Mouse (Mus musculus): Measurements from ENCODE around the gene Tubb4b. TPM values are rescaled to one million over a fixed set of nuclear protein-coding genes. Genes with fewer than 3 reads are reported as not detected.

Gene Tubb4b
- polyA plus RNA-seq, 1 experiment from 2014 or later, result 501 TPM

- H3K27me3 ChIP-seq, result peaks cover 38% of the 10 kb centered on the region
- WGBS, result 22% methylated on average over 55 of the region's 55 CpGs
- no peaks in the 10 kb centered on the region for H3K9me3 ChIP-seq
- H3K9ac ChIP-seq, result no peak overlapping the region
- peaks cover 25% of the 10 kb centered on the region for H3K36me3 ChIP-seq (replicated peaks)
- H3K27ac ChIP-seq, result no peak overlapping the region
- H3K4me1 ChIP-seq, result peaks cover 10% of the 10 kb centered on the region
- ATAC-seq (ENCODE audit: low FRiP score), result no peak
- H3K4me3 ChIP-seq (replicated peaks), result no peak overlapping the region
- peak overlapping the region; percentile 25 for H3K4me2 ChIP-seq
Measured at GRCm38 (mm10) chr2:25195211-25196156, 29.0 kb downstream of the Tubb4b start.

- 89% methylated on average over 17 of the region's 17 CpGs for WGBS
- Histone ChIP-seq H3K4me2 (no peak overlapping the region), H3K9ac (no peak overlapping the region), H3K9me3 (no peaks in the 10 kb centered on the region), H3K4me3 (replicated peaks) (no peak overlapping the region), H3K4me1 (peaks cover 10% of the 10 kb centered on the region), H3K27me3 (peaks cover 38% of the 10 kb centered on the region), H3K36me3 (replicated peaks) (peaks cover 17% of the 10 kb centered on the region), H3K27ac (no peak overlapping the region)
- no peak for ATAC-seq (ENCODE audit: low FRiP score)
Measured at GRCm38 (mm10) chr2:25194486-25195171, 29.9 kb downstream of the Tubb4b start.

- Histone ChIP-seq H3K4me1 (peaks cover 10% of the 10 kb centered on the region), H3K27me3 (peaks cover 38% of the 10 kb centered on the region), H3K9ac (no peak overlapping the region), H3K27ac (no peak overlapping the region), H3K36me3 (replicated peaks) (peaks cover 11% of the 10 kb centered on the region), H3K4me2 (no peak overlapping the region), H3K9me3 (no peaks in the 10 kb centered on the region), H3K4me3 (replicated peaks) (no peak overlapping the region)
- 82% methylated on average over 5 of the region's 5 CpGs for WGBS
- no peak for ATAC-seq (ENCODE audit: low FRiP score)
Measured at GRCm38 (mm10) chr2:25194006-25194405, 30.5 kb downstream of the Tubb4b start.

GRCm38 (mm10) chr2:25193330-25193770, 31.2 kb downstream of the Tubb4b start:
- ATAC-seq (ENCODE audit: low FRiP score), result peak; percentile 78
- H3K4me3 ChIP-seq (replicated peaks), result no peak overlapping the region
- H3K4me1 ChIP-seq, result peaks cover 10% of the 10 kb centered on the region
- H3K4me2 ChIP-seq, result no peak overlapping the region
- H3K27ac ChIP-seq, result no peak overlapping the region
- peak overlapping the region; percentile 12; the same call in 1 of the 2 replicates for H3K9ac ChIP-seq
- H3K27me3 ChIP-seq, result peaks cover 38% of the 10 kb centered on the region
- no peaks in the 10 kb centered on the region for H3K9me3 ChIP-seq
- peaks cover 5% of the 10 kb centered on the region; the same call in 1 of the 2 replicates for H3K36me3 ChIP-seq (replicated peaks)
- WGBS, result 7% methylated on average over 6 of the region's 6 CpGs

GRCm38 (mm10) chr2:25187841-25188240, 36.7 kb downstream of the Tubb4b start:
- Histone ChIP-seq H3K9me3 (no peaks in the 10 kb centered on the region), H3K9ac (no peak overlapping the region), H3K27me3 (no peaks in the 10 kb centered on the region), H3K36me3 (replicated peaks) (peaks cover 16% of the 10 kb centered on the region), H3K4me3 (replicated peaks) (no peak overlapping the region), H3K4me2 (no peak overlapping the region), H3K4me1 (peaks cover 41% of the 10 kb centered on the region), H3K27ac (no peak overlapping the region)
- 85% methylated on average over 6 of the region's 6 CpGs for WGBS
- no peak for ATAC-seq (ENCODE audit: low FRiP score)

- no peaks in the 10 kb centered on the region for H3K9me3 ChIP-seq
- 31% methylated on average over 5 of the region's 5 CpGs for WGBS
- H3K36me3 ChIP-seq (replicated peaks), result peaks cover 16% of the 10 kb centered on the region
- peak overlapping the region; percentile 98 for H3K27ac ChIP-seq
- no peak for ATAC-seq (ENCODE audit: low FRiP score)
- peak overlapping the region; percentile 47 for H3K4me3 ChIP-seq (replicated peaks)
- H3K4me2 ChIP-seq, result peak overlapping the region; percentile 80
- H3K4me1 ChIP-seq, result peaks cover 45% of the 10 kb centered on the region
- no peaks in the 10 kb centered on the region for H3K27me3 ChIP-seq
- no peak overlapping the region; the same call in 1 of the 2 replicates for H3K9ac ChIP-seq
Measured at GRCm38 (mm10) chr2:25186575-25186930, 37.9 kb downstream of the Tubb4b start.

- WGBS, result 2% methylated on average over 61 of the region's 64 CpGs
- peaks cover 45% of the 10 kb centered on the region for H3K4me1 ChIP-seq
Measured at GRCm38 (mm10) chr2:25185625-25186574, 38.6 kb downstream of the Tubb4b start.

GRCm38 (mm10) chr2:25184496-25184895, 40.0 kb downstream of the Tubb4b start:
- Histone ChIP-seq H3K9me3 (no peaks in the 10 kb centered on the region), H3K4me3 (replicated peaks) (no peak overlapping the region; the same call in 1 of the 2 replicates), H3K36me3 (replicated peaks) (peaks cover 16% of the 10 kb centered on the region), H3K4me1 (peaks cover 55% of the 10 kb centered on the region), H3K27me3 (no peaks in the 10 kb centered on the region), H3K9ac (no peak overlapping the region), H3K27ac (peak overlapping the region; percentile 98), H3K4me2 (peak overlapping the region; percentile 80)
- WGBS, result 89% methylated on average over 7 of the region's 7 CpGs
- no peak for ATAC-seq (ENCODE audit: low FRiP score)

More at GRCm38 (mm10) chr2:25185625-25186574, 38.6 kb downstream of the Tubb4b start:
- H3K4me3 ChIP-seq (replicated peaks), result peak overlapping the region; percentile 47
- peaks cover 16% of the 10 kb centered on the region for H3K36me3 ChIP-seq (replicated peaks)
- peak overlapping the region; percentile 98 for H3K27ac ChIP-seq
- H3K9me3 ChIP-seq, result no peaks in the 10 kb centered on the region
- no peaks in the 10 kb centered on the region for H3K27me3 ChIP-seq
- peak; percentile 83 for ATAC-seq (ENCODE audit: low FRiP score)
- peak overlapping the region; percentile 69 for H3K9ac ChIP-seq
- H3K4me2 ChIP-seq, result peak overlapping the region; percentile 80

- peak overlapping the region; percentile 86 for H3K4me3 ChIP-seq (replicated peaks)
- no peak for ATAC-seq (ENCODE audit: low FRiP score)
- H3K36me3 ChIP-seq (replicated peaks), result peaks cover 16% of the 10 kb centered on the region
- 55% methylated on average over 2 of the region's 2 CpGs for WGBS
- peaks cover 65% of the 10 kb centered on the region for H3K4me1 ChIP-seq
- H3K9ac ChIP-seq, result 0 out of 2 replicates have a peak overlapping the region, but pooled peaks have one; percentile 90
- H3K4me2 ChIP-seq, result peak overlapping the region; percentile 72
- H3K27me3 ChIP-seq, result no peaks in the 10 kb centered on the region
- no peaks in the 10 kb centered on the region for H3K9me3 ChIP-seq
- H3K27ac ChIP-seq, result peak overlapping the region; percentile 98
Measured at GRCm38 (mm10) chr2:25183336-25183735, 41.2 kb downstream of the Tubb4b start.

- H3K27me3 ChIP-seq, result no peaks in the 10 kb centered on the region
Measured at GRCm38 (mm10) chr2:25182664-25183063, 41.8 kb downstream of the Tubb4b start.

GRCm38 (mm10) chr2:25181891-25182397, 42.6 kb downstream of the Tubb4b start:
- Histone ChIP-seq H3K4me3 (replicated peaks) (peak overlapping the region; percentile 86), H3K4me1 (peaks cover 79% of the 10 kb centered on the region), H3K27me3 (no peaks in the 10 kb centered on the region), H3K9ac (peak overlapping the region; percentile 90), H3K4me2 (peak overlapping the region; percentile 72), H3K36me3 (replicated peaks) (peaks cover 16% of the 10 kb centered on the region), H3K9me3 (no peaks in the 10 kb centered on the region), H3K27ac (peak overlapping the region; percentile 98)
- no peak for ATAC-seq (ENCODE audit: low FRiP score)
- 0% methylated on average over 17 of the region's 17 CpGs for WGBS

More at GRCm38 (mm10) chr2:25182664-25183063, 41.8 kb downstream of the Tubb4b start:
- H3K4me3 ChIP-seq (replicated peaks), result peak overlapping the region; percentile 86
- H3K27ac ChIP-seq, result peak overlapping the region; percentile 98
- ATAC-seq (ENCODE audit: low FRiP score), result no peak
- 3% methylated on average over 6 of the region's 6 CpGs for WGBS
- H3K4me1 ChIP-seq, result peaks cover 72% of the 10 kb centered on the region
- H3K9me3 ChIP-seq, result no peaks in the 10 kb centered on the region
- H3K36me3 ChIP-seq (replicated peaks), result peaks cover 16% of the 10 kb centered on the region
- peak overlapping the region; percentile 90 for H3K9ac ChIP-seq
- H3K4me2 ChIP-seq, result peak overlapping the region; percentile 72
